Mouse (Mus musculus): Measurements from ENCODE around the gene Wiz.
A peak's percentile ranks its signal among the peaks of the same experiment; 100 is the strongest.

Wiz gene

DNA sequence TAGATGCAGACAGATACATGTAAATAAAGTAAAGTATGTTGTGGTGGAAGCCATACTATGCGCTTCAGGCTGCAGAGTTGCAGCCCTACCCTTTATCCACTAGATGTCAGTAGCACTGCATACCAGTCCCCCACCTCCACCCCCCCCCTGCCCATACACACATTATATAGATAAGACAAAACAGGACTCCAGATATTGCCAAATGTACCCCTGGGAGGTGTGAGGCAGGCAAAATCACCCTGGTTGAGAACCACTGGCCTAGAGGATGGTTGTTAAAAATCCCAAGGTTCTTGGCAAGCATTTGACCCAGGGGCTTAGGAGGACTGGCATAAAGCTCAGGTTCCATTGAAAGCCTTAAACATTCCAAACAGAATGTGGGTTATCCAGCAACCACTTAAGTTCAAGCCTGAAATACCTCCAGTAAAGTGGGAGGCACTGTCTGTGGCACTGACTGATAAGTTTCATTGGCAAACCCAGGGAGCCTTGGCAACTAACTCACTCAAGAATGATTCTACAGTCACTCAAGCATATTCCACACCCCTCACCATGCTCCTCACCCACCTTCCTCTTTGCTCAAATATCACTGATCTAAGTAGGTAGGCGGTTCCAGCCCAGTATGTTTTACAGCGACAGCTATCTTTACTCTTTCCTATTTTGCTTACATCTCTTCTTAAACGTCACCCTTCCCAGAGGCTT lies 40.1 kb downstream of the Wiz start:
- no peak for DNase-seq (ENCODE audit: low spot score)

- DNase-seq (ENCODE audit: low spot score), result no peak
Measured at GRCm38 (mm10) chr17:32348406-32348805, 40.8 kb downstream of the Wiz start.

GRCm38 (mm10) chr17:32341102-32341501 lies 48.1 kb downstream of the Wiz start:
- DNase-seq (ENCODE audit: low spot score), result no peak

DNA sequence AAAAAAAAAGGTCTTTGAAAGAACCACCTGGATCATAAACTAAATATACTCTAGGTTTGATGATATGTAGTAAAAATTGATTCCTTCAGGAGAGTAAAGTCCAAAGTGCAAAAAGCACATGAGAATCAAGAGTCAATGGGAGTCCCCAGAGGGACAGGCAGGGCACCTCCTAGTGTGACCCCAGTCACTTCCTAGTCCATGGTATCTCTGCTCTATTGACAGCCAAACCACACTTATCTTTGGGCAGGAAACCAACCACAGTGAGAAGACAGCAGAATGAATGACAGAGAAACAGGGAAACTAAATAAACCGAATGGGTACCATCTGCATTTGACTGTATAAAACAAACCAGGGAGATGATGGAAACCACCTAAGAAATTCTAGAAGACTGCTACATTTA lies 49.1 kb downstream of the Wiz start:
- DNase-seq (ENCODE audit: low spot score), result no peak

GRCm38 (mm10) chr17:32335869-32336268 lies 53.4 kb downstream of the Wiz start:
- no peak for DNase-seq (ENCODE audit: low spot score)

- no peak for DNase-seq (ENCODE audit: low spot score)
Measured at GRCm38 (mm10) chr17:32334921-32335320, 54.3 kb downstream of the Wiz start.

DNA sequence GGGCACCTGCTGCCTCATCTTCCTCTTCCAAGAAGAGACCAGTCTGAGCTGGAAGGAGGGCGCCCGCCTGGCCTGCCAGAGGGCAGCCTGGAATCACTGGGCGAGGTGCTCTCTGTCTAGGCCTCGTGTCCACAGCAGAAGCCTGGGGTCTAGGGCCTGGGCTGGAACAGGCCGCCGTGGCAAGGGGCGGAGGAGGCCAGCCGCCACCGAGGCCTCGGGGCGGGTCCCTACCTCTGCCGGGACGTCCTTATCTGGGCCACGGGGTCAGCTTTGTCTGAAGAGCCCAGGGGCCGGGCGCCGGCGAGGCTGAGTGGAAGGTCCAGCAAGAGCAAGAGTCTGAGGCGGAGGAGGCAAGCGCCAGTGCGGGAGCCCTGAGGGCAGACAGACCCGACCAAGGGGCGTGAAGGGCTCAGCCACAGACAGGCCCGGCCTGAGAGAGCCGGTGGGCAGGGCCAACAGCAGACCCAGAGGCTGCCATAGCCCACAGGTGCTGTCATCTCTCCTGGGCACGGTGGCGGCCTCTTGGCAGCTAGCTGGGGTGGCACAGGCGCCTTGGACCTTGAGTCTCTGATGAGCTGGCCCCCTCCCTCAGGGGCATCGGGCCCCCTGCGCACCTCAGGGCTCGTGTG lies 55.5 kb downstream of the Wiz start:
- no peak for DNase-seq (ENCODE audit: low spot score)

DNA sequence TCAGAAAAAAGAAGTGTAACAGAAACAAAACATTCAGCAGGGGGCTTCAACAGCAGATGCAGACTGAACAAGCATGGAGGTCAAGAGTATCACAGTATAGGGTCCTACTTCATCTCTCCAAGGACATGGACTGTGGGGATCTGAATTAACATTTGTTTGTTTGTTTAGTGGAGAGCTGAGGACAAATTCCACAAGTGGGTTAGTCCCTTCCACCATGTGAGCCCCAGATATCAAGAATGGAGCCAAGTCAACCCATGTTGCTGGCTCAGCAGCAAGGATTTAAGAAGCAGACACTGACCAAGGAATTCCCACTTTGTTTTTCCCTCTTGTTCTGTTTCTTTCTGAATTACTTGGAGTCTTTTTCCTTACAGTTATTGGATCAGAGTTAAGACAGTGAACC lies 61.7 kb downstream of the Wiz start:
- no peak for DNase-seq (ENCODE audit: low spot score)

- no peak for DNase-seq (ENCODE audit: low spot score)
Measured at GRCm38 (mm10) chr17:32322809-32323208, 66.4 kb downstream of the Wiz start.

- no peak for DNase-seq (ENCODE audit: low spot score)
Measured at GRCm38 (mm10) chr17:32321836-32322235, 67.4 kb downstream of the Wiz start.

GRCm38 (mm10) chr17:32321390-32321734 lies 67.9 kb downstream of the Wiz start:
- no peak for DNase-seq (ENCODE audit: low spot score)

DNA sequence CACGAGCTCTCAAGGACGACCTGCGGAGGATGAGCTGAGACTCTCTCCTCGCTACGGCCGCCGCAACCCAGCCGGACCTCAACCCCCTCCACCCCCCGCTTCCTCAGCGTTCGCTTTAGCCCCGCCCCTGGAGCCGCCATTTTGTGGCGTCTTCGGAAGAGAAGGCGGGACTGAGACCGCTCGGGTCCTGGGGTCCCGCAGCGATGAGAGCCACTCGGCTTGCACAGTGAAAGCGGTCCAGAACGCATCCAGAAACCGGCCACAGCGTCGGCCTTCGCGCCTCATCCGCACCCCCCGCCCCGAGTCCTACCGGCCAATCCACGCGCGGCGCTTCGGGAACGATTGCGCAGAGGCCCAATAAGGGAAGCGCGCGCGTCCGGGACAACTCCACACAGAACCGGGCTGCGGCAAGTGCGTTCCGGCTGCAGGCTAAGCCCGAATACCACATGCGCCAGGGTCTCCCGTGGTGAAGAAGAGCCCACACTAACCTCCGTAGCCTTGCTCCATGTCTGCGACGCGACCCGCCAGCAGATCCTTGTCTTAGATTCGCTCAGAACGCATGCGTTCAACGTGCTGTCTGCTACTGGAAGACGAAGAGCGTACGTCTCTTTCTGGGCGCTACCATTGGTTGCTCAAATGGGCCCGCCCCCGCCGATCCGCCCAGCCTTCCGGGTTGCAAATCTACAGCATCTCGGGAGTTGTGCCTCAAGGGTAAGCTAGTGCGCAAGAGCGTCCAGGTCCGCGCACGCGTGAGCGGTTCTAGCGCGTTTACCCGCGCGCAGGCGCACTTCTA lies 68.4 kb downstream of the Wiz start, which contains the start of gene Akap8:
TSS of gene Akap8 (minus strand) at position 642 of the 793 bp plus-strand sequence.
- peak; percentile 91 for DNase-seq (ENCODE audit: low spot score)

GRCm38 (mm10) chr17:32319950-32320349 lies 69.3 kb downstream of the Wiz start:
- DNase-seq (ENCODE audit: low spot score), result peak; percentile 11

DNA sequence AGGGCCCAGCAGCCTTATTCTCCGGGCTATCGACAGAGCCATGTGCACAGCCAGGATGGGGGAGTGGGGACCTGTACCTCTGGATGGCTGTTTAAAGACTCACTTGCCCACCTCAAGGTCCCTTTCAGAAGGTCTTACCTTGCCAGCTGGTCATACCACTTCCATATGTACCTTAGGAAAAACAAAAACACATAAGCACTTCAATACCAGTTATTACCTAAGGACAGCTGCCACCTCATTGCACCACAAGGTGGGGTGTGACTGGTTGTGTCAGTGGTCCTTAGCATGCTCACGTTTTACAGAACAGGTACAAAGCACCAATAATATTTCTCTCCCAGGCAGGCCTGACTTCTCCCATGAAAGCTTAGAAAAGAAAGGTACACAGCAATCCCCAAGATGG lies 71.5 kb downstream of the Wiz start:
- no peak for DNase-seq (ENCODE audit: low spot score)

DNA sequence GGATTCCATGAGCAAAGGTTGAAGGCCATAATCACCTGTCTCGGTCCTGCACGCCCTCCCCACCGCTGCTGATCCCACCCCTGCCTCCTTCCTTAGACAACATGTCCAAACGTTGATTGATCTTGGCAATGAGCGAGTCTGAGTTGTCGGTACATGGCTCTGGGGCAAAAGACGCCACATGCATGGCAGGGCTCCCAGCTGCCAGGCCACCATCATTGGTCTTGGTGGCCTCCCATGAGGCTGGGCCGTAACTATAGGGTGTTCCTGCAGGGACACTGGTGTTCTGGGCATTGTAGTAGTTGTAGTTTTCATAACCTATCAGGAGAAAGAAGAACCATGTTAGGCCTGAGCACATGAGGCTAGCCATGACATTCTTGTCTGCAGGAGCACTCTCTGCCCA lies 72.2 kb downstream of the Wiz start:
- no peak for DNase-seq (ENCODE audit: low spot score)

- no peak for DNase-seq (ENCODE audit: low spot score)
Measured at GRCm38 (mm10) chr17:32315560-32315959, 73.7 kb downstream of the Wiz start.

DNA sequence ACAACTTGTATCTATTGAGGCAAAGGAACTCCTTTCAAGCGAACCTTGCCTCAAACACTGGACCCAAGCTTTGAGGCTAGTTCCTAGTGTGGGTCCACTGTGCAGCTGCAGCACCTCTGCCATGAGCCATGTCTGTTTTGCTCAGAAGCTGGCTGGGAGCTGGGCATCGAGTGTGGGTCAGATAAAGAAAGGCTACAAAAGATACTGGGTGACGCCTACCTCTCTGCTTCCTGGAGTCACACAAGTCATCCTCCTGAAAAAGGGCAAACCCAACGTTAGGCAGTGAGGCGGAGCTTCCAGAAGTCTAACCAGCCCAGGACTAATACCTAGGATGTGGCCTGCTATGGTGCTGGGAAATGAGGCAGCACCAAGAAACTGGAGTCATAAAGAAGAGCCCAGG lies 75.3 kb downstream of the Wiz start:
- no peak for DNase-seq (ENCODE audit: low spot score)

DNA sequence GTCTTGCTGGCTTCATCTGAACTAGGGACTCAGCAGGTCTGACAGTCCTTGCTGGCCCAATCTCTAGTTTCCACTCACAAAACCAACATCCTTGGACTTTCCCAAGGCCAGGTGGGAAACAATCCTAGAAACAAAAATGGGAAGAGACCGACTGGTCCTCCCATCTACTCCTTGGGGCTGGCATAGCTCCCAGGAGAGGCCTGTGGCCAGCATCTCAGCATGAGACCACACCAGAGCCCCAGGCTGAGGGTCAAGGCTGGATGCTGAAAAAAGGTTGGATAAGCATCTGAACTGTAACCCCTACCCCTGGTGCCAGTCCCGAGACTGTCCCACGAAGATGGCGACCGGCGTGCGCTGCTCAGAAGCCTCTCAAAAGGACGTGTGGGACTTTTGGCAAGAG lies 76.4 kb downstream of the Wiz start:
- no peak for DNase-seq (ENCODE audit: low spot score)

- DNase-seq (ENCODE audit: low spot score), result no peak
Measured at GRCm38 (mm10) chr17:32307963-32308362, 81.3 kb downstream of the Wiz start.
